Mouse (Mus musculus) ES-E14 (cell line): ENCODE measurements around the gene Zbtb41.
A peak's percentile ranks its signal among the peaks of the same experiment; 100 is the strongest.
"Not testable (repeated sequence)": the region's sequence is repeated elsewhere in the genome, so short reads cannot be mapped to it uniquely, and the experiment has no call there.

ENCODE experiments used
- CHD2 ChIP-seq: IDR thresholded peaks from 2 replicates; pipeline ENCODE4 v1.6.1; 2014; ENCODE audit warnings: mild to moderate bottlenecking, low read depth, low read length, inconsistent platforms
- HCFC1 ChIP-seq: IDR thresholded peaks from 2 replicates; pipeline ENCODE4 v1.6.1; 2012; ENCODE audit warnings: low read length, inconsistent platforms, borderline replicate concordance; ENCODE audit not compliant: insufficient read depth
- MAFK ChIP-seq: IDR thresholded peaks from 2 replicates; pipeline ENCODE4 v1.6.1; 2014; ENCODE audit warnings: mild to moderate bottlenecking, low read depth, low read length, inconsistent platforms; ENCODE audit not compliant: insufficient read depth

- TF ChIP-seq HCFC1, MAFK: not testable (repeated sequence)
- TF ChIP-seq CHD2: peak; percentile 56; the same call in 1 of the 2 replicates
Measured at GRCm38 (mm10) chr1:139412365-139412764, 9.7 kb upstream of the Zbtb41 start.
